Mouse (Mus musculus) liver, postnatal 0 days (tissue): ENCODE results near the gene Phlda2.

Experiments used
- CTCF ChIP-seq: sonication (generic); IDR thresholded peaks from 2 replicates; pipeline ENCODE4 v1.5.1; 2016; ENCODE audit warnings: antibody characterized with exemption, low read depth
- EP300 ChIP-seq: IDR thresholded peaks from 2 replicates; pipeline ENCODE4 v1.6.1; 2016; ENCODE audit warnings: antibody characterized with exemption, low read depth, mild to moderate bottlenecking

DNA sequence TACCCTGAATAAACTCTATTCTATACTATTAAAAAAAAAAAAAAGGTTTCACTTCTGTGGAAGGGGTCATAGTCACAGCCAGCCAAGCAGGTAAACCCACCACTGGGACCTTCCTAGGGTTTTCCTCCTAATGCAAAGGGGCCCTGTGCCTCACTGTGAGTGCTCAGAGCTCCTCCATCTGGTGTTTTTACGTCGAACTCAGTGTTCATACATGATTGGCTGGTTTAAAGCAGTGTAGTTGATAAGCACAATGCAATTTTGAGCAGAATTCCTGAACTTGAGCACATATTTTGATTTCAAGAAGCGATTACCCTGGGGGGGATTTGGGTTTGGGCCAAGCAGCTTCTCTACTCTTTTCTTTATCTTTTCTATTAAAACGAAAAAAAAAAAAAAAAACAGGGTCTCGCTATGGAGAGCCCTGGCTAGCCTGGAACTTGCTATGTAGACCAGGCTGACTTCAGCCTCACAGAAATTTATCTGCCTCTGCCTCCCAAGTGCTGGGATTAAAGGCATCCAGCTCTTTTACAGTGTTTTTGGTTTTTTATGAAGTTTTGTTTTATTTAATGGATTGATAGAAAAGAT, 21.1 kb downstream of the Phlda2 start:
- no peak for TF ChIP-seq CTCF
- TF ChIP-seq EP300, result no peak
